Mouse (Mus musculus) stomach, postnatal 0 days (tissue): Measurements from ENCODE around the gene Rnf214. TPM values are rescaled to one million over a fixed set of nuclear protein-coding genes. Genes with fewer than 3 reads are reported as not detected.
A peak's percentile ranks its signal among the peaks of the same experiment; 100 is the strongest.

Source experiments
- ATAC-seq: fragments of 200-750 bp; cut with Nextera tagmentation; 2 replicates; pipeline ENCODE4 v1.8.0; 2017; ENCODE audit not compliant: low FRiP score, low TSS enrichment
- DNase-seq: peaks from one replicate; pipeline ENCODE4 v3.0.0-alpha.2; 2016; ENCODE audit warnings: low spot score
- H3K27ac ChIP-seq: fragments of 300-500 bp; sonication (generic); replicated peaks from 2 replicates; pipeline ENCODE4 v1.5.1; 2014; ENCODE audit warnings: mild to moderate bottlenecking, control low read depth
- H3K27me3 ChIP-seq: fragments of 300-500 bp; sonication (generic); 2 replicates; pipeline ENCODE4 v1.6.1; 2014; ENCODE audit warnings: low read length; ENCODE audit not compliant: control insufficient read depth, insufficient read depth
- H3K36me3 ChIP-seq: fragments of 300-500 bp; sonication (generic); 2 replicates; pipeline ENCODE4 v1.6.1; 2014; ENCODE audit warnings: low read length, mixed read lengths; ENCODE audit not compliant: control insufficient read depth, insufficient read depth
- H3K4me1 ChIP-seq: fragments of 300-500 bp; sonication (generic); replicated peaks from 2 replicates; pipeline ENCODE4 v1.6.1; 2014; ENCODE audit warnings: antibody characterized with exemption; ENCODE audit not compliant: control insufficient read depth, insufficient read depth
- H3K4me2 ChIP-seq: fragments of 300-500 bp; sonication (generic); replicated peaks from 2 replicates; pipeline ENCODE4 v1.6.1; 2014; ENCODE audit warnings: low read depth, mild to moderate bottlenecking, control low read depth, moderate library complexity
- H3K4me3 ChIP-seq: fragments of 300-500 bp; sonication (generic); 2 replicates; pipeline ENCODE4 v1.5.1; 2014; ENCODE audit warnings: low read depth, low read length, control low read depth
- H3K9ac ChIP-seq: fragments of 300-500 bp; sonication (generic); 2 replicates; pipeline ENCODE4 v1.6.1; 2014; ENCODE audit warnings: mild to moderate bottlenecking, low read length, control low read depth, mixed read lengths
- H3K9me3 ChIP-seq: fragments of 300-500 bp; sonication (generic); 2 replicates; pipeline ENCODE4 v1.6.1; 2016; ENCODE audit warnings: low read length; ENCODE audit not compliant: control insufficient read depth
- CTCF ChIP-seq: IDR thresholded peaks from 2 replicates; pipeline ENCODE4 v1.5.1; 2016; ENCODE audit warnings: antibody characterized with exemption, low read depth, mild to moderate bottlenecking, moderate library complexity
- EP300 ChIP-seq: optimal IDR thresholded peaks from 2 replicates; pipeline ENCODE3; 2016; ENCODE audit warnings: antibody characterized with exemption
- WGBS: fragments of 180-500 bp; shearing (Covaris S2); extraction: QIAGEN DNeasy Blood & Tissue Kit; methylation state at CpG from one replicate; pipeline ENCODE4 v1.1.7; 2014; 5-methylcytosine and 5-hydroxymethylcytosine counted together
- polyA plus RNA-seq: library from polyadenylated mRNA; unstranded; fragments of >200 nt; fragmentation: Nextera tagmentation; extraction: Ambion mirVana; gene quantifications from 2 replicates; pipeline ENCODE4 v1.2.1, GENCODE M21; 2015

Gene Rnf214
- 18.9 and 22.3 TPM in 2 replicates for polyA plus RNA-seq

- ATAC-seq (peak; percentile 88), DNase-seq (peak; percentile 92)
- no peaks in the 10 kb centered on the region for H3K27me3 ChIP-seq
- peak within 1 kb of the TSS; percentile 89 for H3K4me3 ChIP-seq
- TF ChIP-seq EP300 (no peak), CTCF (peak; percentile 81)
- WGBS: under 1% methylated on average over 70 of the region's 80 CpGs
- no peaks in the 10 kb centered on the region; the same call in 1 of the 2 replicates for H3K4me1 ChIP-seq
- no peaks in the 10 kb centered on the region for H3K9me3 ChIP-seq
- peak within 1 kb of the TSS; percentile 99 for H3K27ac ChIP-seq
- peak within 1 kb of the TSS; percentile 94 for H3K9ac ChIP-seq
- peaks cover 9% of the 10 kb centered on the region for H3K36me3 ChIP-seq
- H3K4me2 ChIP-seq: peak within 1 kb of the TSS; percentile 80
Observed at GRCm38 (mm10) chr9:45906355-45907077, at the start of gene Rnf214, which contains the start of gene Pcsk7. TSS of gene Rnf214 (minus strand) at chr9:45906911. TSS of gene Pcsk7 (plus strand) at chr9:45906497.

GRCm38 (mm10) chr9:45955107-45955963, 48.6 kb upstream of the Rnf214 start, which contains the start of gene Sidt2:
TSS of gene Sidt2 (minus strand) at chr9:45955258.
- Histone ChIP-seq H3K4me1 (peaks cover 4% of the 10 kb centered on the region), H3K27me3 (no peaks in the 10 kb centered on the region), H3K36me3 (peaks cover 17% of the 10 kb centered on the region), H3K27ac (peak within 1 kb of the TSS; percentile 98), H3K9ac (peak within 1 kb of the TSS; percentile 99), H3K4me2 (peak within 1 kb of the TSS; percentile 80), H3K9me3 (no peaks in the 10 kb centered on the region), H3K4me3 (peak within 1 kb of the TSS; percentile 93)
- WGBS: under 1% methylated on average over 48 of the region's 48 CpGs
- no peak for TF ChIP-seq CTCF
- TF ChIP-seq EP300: no peak
- ATAC-seq: peak; percentile 94
- peak; percentile 91 for DNase-seq

DNA sequence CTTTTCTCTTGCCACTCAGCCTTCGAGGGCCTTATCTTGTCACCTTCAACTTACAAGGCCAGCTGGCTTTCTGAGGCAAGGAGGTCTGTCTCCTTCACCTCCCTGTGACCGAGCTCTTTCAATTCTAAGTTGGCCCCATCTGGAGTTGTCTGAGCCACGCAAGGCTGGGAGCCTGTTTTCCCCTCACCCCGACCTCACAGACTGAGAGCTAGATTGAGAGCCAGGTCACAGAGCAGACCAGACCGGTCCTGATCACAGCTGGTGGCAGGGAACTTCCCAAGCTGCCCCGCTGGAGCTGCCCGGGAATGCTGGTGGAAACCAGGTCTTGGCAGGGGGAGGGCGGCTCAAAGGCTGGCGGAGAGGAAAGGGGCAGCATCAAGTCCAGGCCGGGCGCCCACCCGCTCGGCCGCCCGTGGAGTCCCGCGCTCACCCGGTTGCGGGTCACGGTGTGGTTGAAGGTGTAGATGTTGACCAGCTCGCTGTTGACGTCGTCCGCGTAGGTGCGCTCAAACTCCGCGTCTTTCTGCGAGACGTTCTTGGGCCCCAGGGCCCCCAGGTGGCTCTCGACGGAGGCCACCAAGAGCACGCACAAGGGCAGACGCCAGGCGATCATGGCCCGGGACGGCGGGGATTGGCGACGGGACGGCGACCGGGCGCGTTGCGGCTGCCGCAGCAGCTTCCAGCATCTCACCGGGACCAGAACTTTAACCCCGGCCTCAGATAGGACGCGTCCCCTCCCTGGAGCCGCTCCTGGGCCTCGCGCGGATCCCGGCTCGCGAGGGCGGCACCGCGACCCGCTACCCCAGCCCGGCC, 47.8 kb upstream of the Rnf214 start:
- Histone ChIP-seq H3K27me3 (no peaks in the 10 kb centered on the region), H3K4me1 (peaks cover 4% of the 10 kb centered on the region), H3K36me3 (peaks cover 23% of the 10 kb centered on the region), H3K27ac (peak overlapping the region; percentile 98), H3K9ac (peak overlapping the region; percentile 99), H3K4me2 (peak overlapping the region; percentile 80), H3K9me3 (no peaks in the 10 kb centered on the region), H3K4me3 (peak overlapping the region; percentile 93)
- WGBS: under 1% methylated on average over 51 of the region's 63 CpGs
- TF ChIP-seq CTCF (no peak), EP300 (no peak)
- peak; percentile 75 for ATAC-seq
- DNase-seq: peak; percentile 77

DNA sequence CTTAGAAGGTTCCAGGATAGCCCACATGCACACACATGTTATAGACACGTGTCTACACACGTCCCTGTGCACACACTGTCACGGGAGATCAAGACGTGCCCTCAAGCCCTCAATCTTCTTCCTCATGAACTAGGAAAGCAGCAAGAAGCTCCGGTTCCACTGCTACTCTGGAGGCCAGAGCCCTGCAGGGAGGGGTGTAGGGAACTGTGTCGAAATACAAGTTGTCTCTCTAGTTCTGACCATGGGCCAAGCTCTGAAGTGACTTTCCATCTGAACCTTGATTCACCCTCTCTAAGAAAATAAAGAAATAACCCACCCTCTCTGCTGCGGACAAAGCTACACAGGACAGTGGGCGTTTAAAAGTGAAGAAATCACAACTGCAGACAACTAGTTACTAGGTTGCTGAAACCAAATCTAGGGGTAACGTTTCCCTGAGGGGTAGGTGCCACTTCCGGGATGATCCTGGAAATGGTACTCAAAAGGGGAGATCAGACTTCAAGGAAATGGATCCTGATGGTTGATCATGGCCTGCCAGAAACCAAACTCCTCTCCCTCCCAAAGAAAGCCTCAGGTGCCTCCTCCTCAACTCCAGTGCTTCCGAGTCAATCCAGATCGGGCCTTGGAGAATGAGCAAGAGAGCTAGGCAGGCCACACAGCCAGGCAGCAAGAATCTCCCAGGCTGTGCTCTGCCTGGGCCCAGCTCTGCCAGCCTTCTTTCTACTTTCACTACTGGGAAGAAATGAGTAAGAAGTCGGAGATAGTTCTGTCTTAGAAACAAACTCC, 47.0 kb upstream of the Rnf214 start:
- peak overlapping the region; percentile 99 for H3K9ac ChIP-seq
- no peaks in the 10 kb centered on the region for H3K27me3 ChIP-seq
- DNase-seq (no peak), ATAC-seq (no peak)
- TF ChIP-seq EP300: no peak
- TF ChIP-seq CTCF: no peak
- H3K4me1 ChIP-seq: peaks cover 4% of the 10 kb centered on the region
- peaks cover 27% of the 10 kb centered on the region for H3K36me3 ChIP-seq
- WGBS: 28% methylated on average over 13 of the region's 13 CpGs
- H3K9me3 ChIP-seq: no peaks in the 10 kb centered on the region
- H3K4me3 ChIP-seq: peak overlapping the region; percentile 93
- peak overlapping the region; percentile 98 for H3K27ac ChIP-seq
- peak overlapping the region; percentile 80 for H3K4me2 ChIP-seq

DNA sequence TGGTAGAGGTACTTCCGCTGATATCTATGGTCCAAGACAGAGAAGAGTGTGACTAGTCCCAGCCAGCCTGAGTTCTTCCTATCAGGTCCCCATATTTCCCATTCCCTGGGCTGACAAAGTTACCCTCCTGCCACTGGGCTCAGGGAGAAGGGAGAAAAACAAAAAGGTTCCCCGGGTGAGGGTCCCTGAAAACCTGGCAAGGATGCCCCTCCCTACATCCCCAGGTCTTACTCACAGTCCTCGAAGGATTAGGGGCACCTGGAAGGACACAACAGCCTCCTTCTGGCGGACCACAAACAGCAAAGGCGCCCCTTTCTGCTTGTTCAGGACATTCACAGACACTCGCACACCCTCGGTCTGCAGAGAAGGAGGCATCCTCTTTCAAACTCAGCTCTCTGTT, 46.2 kb upstream of the Rnf214 start:
- H3K9me3 ChIP-seq: no peaks in the 10 kb centered on the region
- peak overlapping the region; percentile 80 for H3K4me2 ChIP-seq
- no peaks in the 10 kb centered on the region for H3K27me3 ChIP-seq
- no peak overlapping the region; the same call in 1 of the 2 replicates for H3K27ac ChIP-seq
- TF ChIP-seq EP300 (no peak), CTCF (no peak)
- 81% methylated on average over 7 of the region's 7 CpGs for WGBS
- no peak for ATAC-seq
- DNase-seq: no peak
- peak overlapping the region; percentile 99 for H3K9ac ChIP-seq
- peaks cover 33% of the 10 kb centered on the region for H3K36me3 ChIP-seq
- H3K4me3 ChIP-seq: peak overlapping the region; percentile 93; the same call in 1 of the 2 replicates
- peaks cover 4% of the 10 kb centered on the region for H3K4me1 ChIP-seq
